Mouse (Mus musculus) spleen, adult 2 months (tissue): Measurements from ENCODE around the gene Gse1.

ENCODE experiments used
- CTCF ChIP-seq: fragments of 200-500 bp; IDR thresholded peaks from 2 replicates; pipeline ENCODE4 v1.5.1; 2011; ENCODE audit warnings: mild to moderate bottlenecking, inconsistent platforms; ENCODE audit not compliant: insufficient read depth, insufficient read length, insufficient replicate concordance; ENCODE audit errors: extremely low read depth
- POLR2A ChIP-seq: fragments of 200-500 bp; IDR thresholded peaks from 2 replicates; pipeline ENCODE4 v1.6.1; 2011; ENCODE audit warnings: low read depth, low read length, inconsistent platforms

DNA sequence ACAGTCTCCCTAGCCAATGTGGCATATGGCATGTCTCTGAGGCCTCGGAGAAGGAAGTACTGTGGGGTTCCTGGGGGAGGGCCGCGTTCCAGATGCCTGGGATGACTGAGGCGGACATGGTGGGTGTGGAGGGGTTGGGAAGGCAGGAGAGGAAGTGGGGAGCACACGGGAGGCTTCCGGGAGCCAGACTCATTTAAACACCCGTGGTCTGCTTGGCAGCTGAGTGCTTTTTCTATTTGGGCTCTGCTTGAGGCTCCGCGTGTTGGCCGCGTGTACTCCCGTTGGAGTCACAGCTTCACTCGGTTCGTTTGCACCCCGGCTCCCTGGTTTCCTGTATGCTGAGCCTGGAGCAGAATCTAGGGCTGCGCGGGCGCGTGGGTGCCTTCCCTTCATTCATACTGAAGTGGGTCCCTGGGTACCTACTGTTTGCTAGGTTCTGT is 40.3 kb downstream of the Gse1 start:
- no peak for TF ChIP-seq CTCF
- TF ChIP-seq POLR2A = no peak
